Mouse (Mus musculus) G1E (cell line): ENCODE measurements around the gene Hoxb7.

Experiments
- CTCF ChIP-seq: IDR thresholded peaks from 2 replicates; pipeline ENCODE4 v1.5.1; 2012; ENCODE audit warnings: low read depth, low read length, inconsistent platforms, mixed read lengths
- GATA1 ChIP-seq: IDR thresholded peaks from 2 replicates; pipeline ENCODE4 v1.6.1; 2012; ENCODE audit warnings: borderline replicate concordance, low read length, inconsistent platforms, mixed read lengths
- POLR2AphosphoS5 ChIP-seq: IDR thresholded peaks from 2 replicates; pipeline ENCODE4 v1.6.1; 2012; ENCODE audit warnings: low read depth, low read length, inconsistent platforms; ENCODE audit not compliant: insufficient replicate concordance
- TAL1 ChIP-seq: conservative IDR thresholded peaks from 2 replicates; pipeline ENCODE4 v1.6.1; 2012; ENCODE audit warnings: low read depth, low read length, inconsistent platforms, mixed read lengths

GRCm38 (mm10) chr11:96259038-96259437 is 27.4 kb upstream of the Hoxb7 start:
- TF ChIP-seq CTCF (no peak), TAL1 (no peak), GATA1 (no peak), POLR2AphosphoS5 (no peak)
